Mouse (Mus musculus): Measurements from ENCODE around the gene Calm5. TPM values are rescaled to one million over a fixed set of nuclear protein-coding genes. Genes with fewer than 3 reads are reported as not detected.

The Calm5 gene
- polyA plus RNA-seq, 1 experiment = not detected

- Histone ChIP-seq H3K4me1 (ENCODE audit: control insufficient read depth, insufficient read depth, low read length) (no peaks in the 10 kb centered on the region), H3K27me3 (replicated peaks; ENCODE audit: control insufficient read depth, insufficient read depth, low read length) (no peaks in the 10 kb centered on the region), H3K4me3 (ENCODE audit: insufficient read depth, low read depth, low read length) (no peak overlapping the region), H3K27ac (ENCODE audit: insufficient read depth, low read depth, low read length) (no peak overlapping the region), H3K36me3 (ENCODE audit: control insufficient read depth, insufficient read depth, low read length) (no peaks in the 10 kb centered on the region)
- TF ChIP-seq CTCF (conservative IDR thresholded peaks at IDR 0.05; ENCODE audit: insufficient read depth, insufficient read length, low read depth, low read length) = no peak
- no peak for TF ChIP-seq POLR2A (IDR thresholded peaks at IDR 0.05; ENCODE audit: low read depth, low read length)
- no peak for DNase-seq
- WGBS = 89% methylated on average over 8 of the region's 8 CpGs
Observed at GRCm38 (mm10) chr13:3866355-3867052, 12.5 kb downstream of the Calm5 start.

GRCm38 (mm10) chr13:3867158-3867557 lies 13.2 kb downstream of the Calm5 start:
- no peaks in the 10 kb centered on the region for H3K4me1 ChIP-seq (ENCODE audit: control insufficient read depth, insufficient read depth, low read length)
- no peak for TF ChIP-seq CTCF (conservative IDR thresholded peaks at IDR 0.05; ENCODE audit: insufficient read depth, insufficient read length, low read depth, low read length)
- TF ChIP-seq POLR2A (IDR thresholded peaks at IDR 0.05; ENCODE audit: low read depth, low read length) = no peak
- no peak for DNase-seq
- H3K36me3 ChIP-seq (ENCODE audit: control insufficient read depth, insufficient read depth, low read length) = no peaks in the 10 kb centered on the region
- 93% methylated on average over 6 of the region's 6 CpGs for WGBS
- no peaks in the 10 kb centered on the region for H3K27me3 ChIP-seq (replicated peaks; ENCODE audit: control insufficient read depth, insufficient read depth, low read length)
- no peak overlapping the region for H3K27ac ChIP-seq (ENCODE audit: insufficient read depth, low read depth, low read length)
- no peak overlapping the region for H3K4me3 ChIP-seq (ENCODE audit: insufficient read depth, low read depth, low read length)

- no peak for TF ChIP-seq POLR2A (IDR thresholded peaks at IDR 0.05; ENCODE audit: low read depth, low read length)
- TF ChIP-seq CTCF (conservative IDR thresholded peaks at IDR 0.05; ENCODE audit: insufficient read depth, insufficient read length, low read depth, low read length) = no peak
- Histone ChIP-seq H3K27ac (ENCODE audit: insufficient read depth, low read depth, low read length) (no peak overlapping the region), H3K36me3 (ENCODE audit: control insufficient read depth, insufficient read depth, low read length) (no peaks in the 10 kb centered on the region), H3K27me3 (replicated peaks; ENCODE audit: control insufficient read depth, insufficient read depth, low read length) (no peaks in the 10 kb centered on the region), H3K4me3 (ENCODE audit: insufficient read depth, low read depth, low read length) (no peak overlapping the region), H3K4me1 (ENCODE audit: control insufficient read depth, insufficient read depth, low read length) (no peaks in the 10 kb centered on the region)
- DNase-seq = no peak
Observed at GRCm38 (mm10) chr13:3869901-3870300, 15.9 kb downstream of the Calm5 start.

- Histone ChIP-seq H3K27ac (ENCODE audit: insufficient read depth, low read depth, low read length) (no peak overlapping the region), H3K4me1 (ENCODE audit: control insufficient read depth, insufficient read depth, low read length) (no peaks in the 10 kb centered on the region), H3K36me3 (ENCODE audit: control insufficient read depth, insufficient read depth, low read length) (no peaks in the 10 kb centered on the region), H3K27me3 (replicated peaks; ENCODE audit: control insufficient read depth, insufficient read depth, low read length) (no peaks in the 10 kb centered on the region), H3K4me3 (ENCODE audit: insufficient read depth, low read depth, low read length) (no peak overlapping the region)
- no peak for DNase-seq
- 96% methylated on average over 4 of the region's 4 CpGs for WGBS
- TF ChIP-seq POLR2A (IDR thresholded peaks at IDR 0.05; ENCODE audit: low read depth, low read length) (no peak), CTCF (conservative IDR thresholded peaks at IDR 0.05; ENCODE audit: insufficient read depth, insufficient read length, low read depth, low read length) (no peak)
Observed at GRCm38 (mm10) chr13:3872832-3873231, 18.9 kb downstream of the Calm5 start.

GRCm38 (mm10) chr13:3876448-3876847 lies 22.5 kb downstream of the Calm5 start:
- 81% methylated on average over 6 of the region's 6 CpGs for WGBS
- no peaks in the 10 kb centered on the region for H3K27me3 ChIP-seq (replicated peaks; ENCODE audit: control insufficient read depth, insufficient read depth, low read length)
- TF ChIP-seq POLR2A (IDR thresholded peaks at IDR 0.05; ENCODE audit: low read depth, low read length) (no peak), CTCF (conservative IDR thresholded peaks at IDR 0.05; ENCODE audit: insufficient read depth, insufficient read length, low read depth, low read length) (no peak)
- H3K4me3 ChIP-seq (ENCODE audit: insufficient read depth, low read depth, low read length) = no peak overlapping the region
- no peaks in the 10 kb centered on the region for H3K36me3 ChIP-seq (ENCODE audit: control insufficient read depth, insufficient read depth, low read length)
- no peak overlapping the region for H3K27ac ChIP-seq (ENCODE audit: insufficient read depth, low read depth, low read length)
- no peak for DNase-seq
- H3K4me1 ChIP-seq (ENCODE audit: control insufficient read depth, insufficient read depth, low read length) = no peaks in the 10 kb centered on the region

GRCm38 (mm10) chr13:3877185-3877584 lies 23.2 kb downstream of the Calm5 start:
- DNase-seq = no peak
- Histone ChIP-seq H3K27ac (ENCODE audit: insufficient read depth, low read depth, low read length) (no peak overlapping the region), H3K36me3 (ENCODE audit: control insufficient read depth, insufficient read depth, low read length) (no peaks in the 10 kb centered on the region; the same call in 1 of the 2 replicates), H3K4me3 (ENCODE audit: insufficient read depth, low read depth, low read length) (no peak overlapping the region), H3K27me3 (replicated peaks; ENCODE audit: control insufficient read depth, insufficient read depth, low read length) (no peaks in the 10 kb centered on the region), H3K4me1 (ENCODE audit: control insufficient read depth, insufficient read depth, low read length) (no peaks in the 10 kb centered on the region)
- WGBS = 71% methylated on average over 6 of the region's 6 CpGs
- no peak for TF ChIP-seq POLR2A (IDR thresholded peaks at IDR 0.05; ENCODE audit: low read depth, low read length)
- no peak for TF ChIP-seq CTCF (conservative IDR thresholded peaks at IDR 0.05; ENCODE audit: insufficient read depth, insufficient read length, low read depth, low read length)

GRCm38 (mm10) chr13:3877679-3878220 lies 23.8 kb downstream of the Calm5 start:
- TF ChIP-seq POLR2A (IDR thresholded peaks at IDR 0.05; ENCODE audit: low read depth, low read length) (no peak), CTCF (conservative IDR thresholded peaks at IDR 0.05; ENCODE audit: insufficient read depth, insufficient read length, low read depth, low read length) (no peak)
- H3K27ac ChIP-seq (ENCODE audit: insufficient read depth, low read depth, low read length) = no peak overlapping the region
- H3K27me3 ChIP-seq (replicated peaks; ENCODE audit: control insufficient read depth, insufficient read depth, low read length) = no peaks in the 10 kb centered on the region
- no peaks in the 10 kb centered on the region; the same call in 1 of the 2 replicates for H3K36me3 ChIP-seq (ENCODE audit: control insufficient read depth, insufficient read depth, low read length)
- no peak for DNase-seq
- no peak overlapping the region for H3K4me3 ChIP-seq (ENCODE audit: insufficient read depth, low read depth, low read length)
- 55% methylated on average over 4 of the region's 4 CpGs for WGBS
- H3K4me1 ChIP-seq (ENCODE audit: control insufficient read depth, insufficient read depth, low read length) = no peaks in the 10 kb centered on the region

Data from kidney, adult 2 months (tissue).